Mouse (Mus musculus) limb, embryonic 11.5 days (tissue): ENCODE results near the gene Nme2. TPM values are rescaled to one million over a fixed set of nuclear protein-coding genes. Genes with fewer than 3 reads are reported as not detected.

Source experiments
- ATAC-seq: fragments of 200-750 bp; cut with Nextera tagmentation; 2 replicates; pipeline ENCODE4 v1.8.0; 2017; ENCODE audit warnings: low read depth; ENCODE audit not compliant: insufficient number of reproducible peaks, low FRiP score, low TSS enrichment
- DNase-seq: peaks from one replicate; pipeline ENCODE4 v3.0.0-alpha.2; 2015; ENCODE audit warnings: low spot score
- H3K27ac ChIP-seq: fragments of 300-500 bp; sonication (generic); replicated peaks from 2 replicates; pipeline ENCODE4 v1.5.1; 2014; ENCODE audit warnings: low read depth, mild to moderate bottlenecking, low read length
- H3K27me3 ChIP-seq: fragments of 300-500 bp; sonication (generic); 2 replicates; pipeline ENCODE4 v1.6.1; 2014; ENCODE audit warnings: mild to moderate bottlenecking, low read length, mixed read lengths; ENCODE audit not compliant: control insufficient read depth, insufficient read depth
- H3K36me3 ChIP-seq: fragments of 300-500 bp; sonication (generic); 2 replicates; pipeline ENCODE4 v1.6.1; 2014; ENCODE audit warnings: mild to moderate bottlenecking, low read length, moderate library complexity, mixed read lengths; ENCODE audit not compliant: control insufficient read depth, insufficient read depth
- H3K4me1 ChIP-seq: fragments of 300-500 bp; sonication (generic); 2 replicates; pipeline ENCODE4 v1.6.1; 2014; ENCODE audit warnings: low read length, mixed read lengths; ENCODE audit not compliant: control insufficient read depth, insufficient read depth
- H3K4me2 ChIP-seq: fragments of 300-500 bp; sonication (generic); 2 replicates; pipeline ENCODE4 v1.6.1; 2014; ENCODE audit warnings: low read depth, mild to moderate bottlenecking, moderate library complexity; ENCODE audit not compliant: severe bottlenecking
- H3K4me3 ChIP-seq: fragments of 300-500 bp; sonication (generic); 2 replicates; pipeline ENCODE4 v1.5.1; 2014; ENCODE audit warnings: low read depth, low read length
- H3K9ac ChIP-seq: fragments of 300-500 bp; sonication (generic); 2 replicates; pipeline ENCODE4 v1.6.1; 2014; ENCODE audit warnings: mild to moderate bottlenecking, low read length
- H3K9me3 ChIP-seq: fragments of 300-500 bp; sonication (generic); 2 replicates; pipeline ENCODE4 v1.6.1; 2016; ENCODE audit warnings: low read length; ENCODE audit not compliant: control insufficient read depth
- WGBS: fragments of 180-500 bp; shearing (Covaris S2); extraction: QIAGEN DNeasy Blood & Tissue Kit; methylation state at CpG from one replicate; pipeline ENCODE4 v1.1.7; 2014; 5-methylcytosine and 5-hydroxymethylcytosine counted together
- polyA plus RNA-seq: library from polyadenylated mRNA; unstranded; fragments of >200 nt; fragmentation: Nextera tagmentation; extraction: Ambion mirVana; gene quantifications from 2 replicates; pipeline ENCODE4 v1.2.1, GENCODE M21; 2014

Gene Nme2
- polyA plus RNA-seq, 1 experiment from 2014 or later: 214 TPM

DNA sequence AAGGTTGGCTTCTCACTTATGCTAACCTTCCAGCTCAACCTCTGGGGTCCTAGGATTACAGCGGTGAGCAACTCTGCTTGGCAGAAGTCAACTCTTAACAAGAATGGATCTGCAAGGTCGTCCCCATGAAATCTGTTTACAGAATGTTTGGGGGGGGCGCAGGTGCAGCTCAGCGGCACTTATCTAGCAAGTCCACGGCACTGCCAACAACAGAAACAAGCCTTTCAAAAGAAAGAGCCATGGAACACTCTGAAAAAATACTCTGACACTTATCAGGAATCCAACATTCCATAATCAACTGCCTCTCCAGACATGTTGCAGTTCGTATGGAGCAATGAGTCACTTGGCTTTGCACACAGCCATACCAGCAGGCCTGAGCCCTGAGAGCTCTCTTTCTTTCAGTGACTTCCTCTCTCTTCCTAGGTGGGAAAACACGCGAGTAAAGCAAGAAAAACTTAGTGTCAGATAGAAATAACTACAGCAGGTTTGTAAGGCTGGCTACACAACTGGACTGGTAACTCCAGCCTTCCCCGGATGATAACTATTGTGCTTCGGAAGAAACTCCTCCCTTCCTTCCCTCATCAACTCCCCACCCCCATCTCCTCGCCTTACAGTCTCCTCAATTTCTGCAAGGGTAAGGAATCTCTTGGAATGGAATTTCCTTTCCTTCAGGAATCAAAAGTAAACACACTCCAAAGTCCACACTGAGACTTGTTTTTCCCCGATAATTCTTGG, 32.4 kb upstream of the Nme2 start:
- Histone ChIP-seq H3K9ac (no peak overlapping the region), H3K4me2 (no peak overlapping the region), H3K36me3 (no peaks in the 10 kb centered on the region), H3K27ac (no peak overlapping the region), H3K4me1 (no peaks in the 10 kb centered on the region), H3K4me3 (no peak overlapping the region), H3K27me3 (no peaks in the 10 kb centered on the region), H3K9me3 (no peaks in the 10 kb centered on the region)
- DNase-seq: no peak
- WGBS: 65% methylated on average over 12 of the region's 12 CpGs
- no peak for ATAC-seq

DNA sequence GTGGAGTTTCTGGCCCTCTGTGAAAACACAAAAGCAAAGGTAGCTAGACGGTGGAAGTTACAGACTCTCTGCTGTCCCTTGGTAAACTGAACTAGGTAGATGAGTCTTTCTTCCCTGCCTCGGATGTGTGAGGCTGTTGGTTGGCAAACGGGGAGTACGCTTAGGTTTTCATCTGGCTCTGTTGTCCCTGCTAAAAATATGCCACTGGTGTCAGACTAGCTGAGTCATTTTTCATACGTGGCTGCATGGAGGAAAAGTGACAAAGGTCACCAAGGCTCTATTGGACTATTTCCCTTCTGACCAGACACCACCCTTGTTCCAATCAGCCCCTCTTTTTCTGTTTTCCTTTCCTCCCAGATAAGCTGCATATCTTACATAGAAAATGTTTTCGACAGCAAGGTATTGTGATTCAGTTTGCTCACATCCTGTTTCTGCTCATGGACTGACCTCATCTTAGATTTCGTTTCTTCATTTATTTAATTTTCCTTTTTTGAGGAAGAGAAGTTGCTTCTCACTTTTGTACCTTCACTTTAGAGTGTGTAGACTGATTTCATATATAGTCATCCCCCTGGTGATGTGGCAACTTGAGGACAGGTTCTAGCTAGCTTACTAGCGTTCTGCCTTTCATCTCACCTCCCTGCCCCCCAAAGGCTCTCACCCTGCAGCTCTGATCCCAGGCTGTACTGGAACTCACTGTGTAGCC, 31.7 kb upstream of the Nme2 start:
- no peak overlapping the region for H3K27ac ChIP-seq
- WGBS: 77% methylated on average over 8 of the region's 8 CpGs

DNA sequence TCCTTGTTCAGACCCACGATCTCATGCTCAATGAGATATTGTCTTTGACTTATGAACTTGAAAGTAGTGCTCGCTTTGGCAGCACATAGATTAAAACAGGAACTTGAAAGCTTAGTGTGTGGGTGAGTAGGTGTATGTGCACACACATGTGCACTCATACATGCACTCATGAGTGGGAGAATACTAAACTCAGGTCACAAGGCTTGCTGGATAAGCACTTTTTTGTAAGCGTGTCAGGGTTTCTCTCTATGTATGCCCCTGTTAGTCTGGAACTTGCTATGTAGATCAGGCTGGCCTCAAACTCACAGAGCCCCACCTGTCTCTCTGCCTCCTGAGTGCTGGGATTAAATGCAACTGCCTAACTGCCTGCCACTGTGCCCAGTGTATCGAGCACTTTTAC, 31.0 kb upstream of the Nme2 start:
- Histone ChIP-seq H3K4me2 (no peak overlapping the region), H3K27ac (no peak overlapping the region), H3K27me3 (no peaks in the 10 kb centered on the region), H3K36me3 (no peaks in the 10 kb centered on the region), H3K4me3 (no peak overlapping the region), H3K9me3 (no peaks in the 10 kb centered on the region), H3K4me1 (no peaks in the 10 kb centered on the region), H3K9ac (no peak overlapping the region)
- 87% methylated on average over 4 of the region's 4 CpGs for WGBS
- ATAC-seq: no peak
- no peak for DNase-seq

More for the DNA sequence above, 31.7 kb upstream of the Nme2 start:
- Histone ChIP-seq H3K9ac (no peak overlapping the region), H3K4me2 (no peak overlapping the region), H3K9me3 (no peaks in the 10 kb centered on the region), H3K27me3 (no peaks in the 10 kb centered on the region), H3K4me3 (no peak overlapping the region), H3K36me3 (no peaks in the 10 kb centered on the region), H3K4me1 (no peaks in the 10 kb centered on the region)
- no peak for DNase-seq
- no peak for ATAC-seq

DNA sequence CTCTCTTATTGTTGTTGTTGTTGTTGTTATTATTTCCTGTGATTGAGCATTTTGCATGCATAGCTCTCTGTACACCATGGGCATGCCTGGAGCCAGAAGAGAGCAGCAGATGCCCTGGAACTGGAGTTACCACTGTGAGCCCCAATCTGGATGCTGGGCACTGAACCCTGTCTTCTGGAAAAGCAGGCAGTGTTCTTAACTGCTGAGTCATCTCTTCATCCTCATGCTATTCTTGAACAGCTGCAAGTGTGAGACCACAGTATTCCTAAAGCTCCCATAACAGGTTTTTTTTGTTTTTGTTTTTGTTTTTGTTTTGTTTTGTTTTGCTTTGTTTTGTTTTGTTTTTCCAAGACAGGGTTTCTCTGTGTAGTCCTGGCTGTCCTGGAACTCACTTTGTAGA, 30.2 kb upstream of the Nme2 start:
- Histone ChIP-seq H3K27me3 (no peaks in the 10 kb centered on the region), H3K27ac (no peak overlapping the region), H3K4me3 (no peak overlapping the region), H3K4me2 (no peak overlapping the region), H3K36me3 (no peaks in the 10 kb centered on the region), H3K4me1 (no peaks in the 10 kb centered on the region), H3K9ac (no peak overlapping the region), H3K9me3 (no peaks in the 10 kb centered on the region)
- DNase-seq (no peak), ATAC-seq (no peak)

DNA sequence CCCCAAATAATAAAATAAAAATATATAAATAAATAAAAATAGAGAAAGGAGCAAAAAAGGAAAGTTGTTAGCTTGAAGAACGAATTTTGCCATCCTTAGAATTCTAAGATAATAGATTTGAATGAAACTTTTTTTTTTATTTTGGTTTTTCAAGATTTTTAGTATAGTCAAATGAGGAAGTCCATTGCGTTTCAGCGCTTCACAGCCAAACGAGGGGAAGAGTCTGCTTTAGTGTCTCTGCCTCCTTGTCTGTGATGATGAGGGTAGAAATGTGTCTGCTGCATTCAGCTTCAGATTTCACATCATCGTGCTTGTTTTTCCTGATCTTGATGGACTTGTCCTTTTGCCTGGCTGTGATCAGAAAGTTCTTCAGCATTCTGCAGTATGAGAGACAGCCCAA, 29.2 kb upstream of the Nme2 start:
- no peak overlapping the region for H3K9ac ChIP-seq
- H3K4me3 ChIP-seq: no peak overlapping the region
- H3K27ac ChIP-seq: no peak overlapping the region
- no peaks in the 10 kb centered on the region for H3K4me1 ChIP-seq
- ATAC-seq: no peak
- WGBS: 87% methylated on average over 5 of the region's 5 CpGs
- no peaks in the 10 kb centered on the region for H3K9me3 ChIP-seq
- H3K4me2 ChIP-seq: no peak overlapping the region
- H3K36me3 ChIP-seq: no peaks in the 10 kb centered on the region
- no peak for DNase-seq
- H3K27me3 ChIP-seq: no peaks in the 10 kb centered on the region

DNA sequence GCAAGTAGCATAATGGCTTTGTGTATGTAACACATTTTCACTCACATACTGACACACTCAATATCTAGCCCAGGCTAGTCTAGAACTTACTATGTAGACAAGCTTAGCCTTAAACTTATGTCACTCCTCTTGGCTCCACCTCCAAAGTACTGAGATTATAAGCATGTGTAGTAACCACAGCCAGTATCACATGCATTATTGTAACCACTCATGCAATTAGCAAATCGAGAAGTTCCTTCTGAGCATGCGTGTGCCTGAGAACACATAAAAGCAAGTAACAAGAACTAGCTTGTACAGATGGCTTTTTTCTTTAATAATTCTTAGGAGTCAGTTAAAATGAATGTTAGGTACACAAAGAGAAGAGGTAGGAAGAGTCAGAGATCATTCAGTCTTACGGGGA, 28.6 kb upstream of the Nme2 start:
- ATAC-seq (no peak), DNase-seq (no peak)
- H3K27me3 ChIP-seq: no peaks in the 10 kb centered on the region
- no peak overlapping the region for H3K27ac ChIP-seq
- no peaks in the 10 kb centered on the region for H3K36me3 ChIP-seq
- H3K4me2 ChIP-seq: no peak overlapping the region
- no peak overlapping the region for H3K9ac ChIP-seq
- no peak overlapping the region for H3K4me3 ChIP-seq
- 91% methylated on average over 3 of the region's 3 CpGs for WGBS
- no peaks in the 10 kb centered on the region for H3K4me1 ChIP-seq
- no peaks in the 10 kb centered on the region for H3K9me3 ChIP-seq

DNA sequence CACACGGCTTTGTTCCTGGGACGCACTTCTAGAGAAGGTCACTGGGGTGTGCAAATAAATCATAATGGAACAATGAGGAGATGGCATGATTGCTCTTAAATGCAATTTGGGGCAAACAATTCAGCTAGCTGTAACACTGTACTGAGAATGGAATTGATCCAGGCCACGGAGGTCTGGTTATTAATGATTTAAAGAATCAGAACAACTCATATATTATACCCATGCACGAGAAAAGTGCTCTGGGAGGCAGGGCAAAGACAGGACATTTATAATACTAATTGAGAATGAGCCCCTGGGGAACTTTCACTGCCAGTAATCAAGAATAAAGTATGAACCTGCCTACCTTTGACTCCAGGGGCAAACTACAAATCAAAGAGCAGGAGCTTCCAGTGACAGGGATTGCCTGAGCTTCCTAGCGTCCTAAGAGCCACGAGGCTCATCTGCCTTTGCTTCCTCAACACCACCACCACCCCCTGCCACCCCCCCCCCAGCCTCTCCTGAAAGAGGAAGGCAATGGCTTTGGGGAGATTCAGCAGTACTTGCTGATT, 23.5 kb upstream of the Nme2 start:
- Histone ChIP-seq H3K27ac (no peak overlapping the region), H3K9ac (no peak overlapping the region), H3K36me3 (no peaks in the 10 kb centered on the region), H3K4me3 (no peak overlapping the region), H3K4me1 (no peaks in the 10 kb centered on the region), H3K27me3 (no peaks in the 10 kb centered on the region), H3K9me3 (no peaks in the 10 kb centered on the region), H3K4me2 (no peak overlapping the region)
- WGBS: 32% methylated on average over 6 of the region's 6 CpGs
- DNase-seq (no peak), ATAC-seq (no peak)

DNA sequence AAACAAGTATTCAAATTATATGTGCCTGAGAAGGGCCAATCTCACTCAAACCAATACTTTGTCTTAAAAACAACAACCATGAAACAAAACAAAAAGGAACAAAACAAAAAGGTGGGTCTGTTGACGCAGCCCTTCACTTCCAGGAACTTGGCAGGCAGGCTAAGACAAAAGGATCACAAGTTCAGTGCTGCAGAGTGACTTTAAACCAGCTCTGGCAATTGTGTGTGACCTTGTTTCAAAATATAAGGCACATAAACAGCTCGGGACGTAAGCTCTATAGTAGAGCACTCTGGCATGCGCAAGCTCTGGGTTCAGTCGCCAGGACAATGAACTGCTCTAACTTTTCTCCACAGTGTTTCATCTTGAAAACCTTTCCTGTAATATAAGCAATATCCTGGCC, 16.9 kb upstream of the Nme2 start:
- ATAC-seq (no peak), DNase-seq (no peak)
- no peak overlapping the region for H3K4me2 ChIP-seq
- H3K27me3 ChIP-seq: no peaks in the 10 kb centered on the region
- H3K4me1 ChIP-seq: no peaks in the 10 kb centered on the region
- H3K36me3 ChIP-seq: no peaks in the 10 kb centered on the region
- H3K27ac ChIP-seq: no peak overlapping the region
- 94% methylated on average over 5 of the region's 5 CpGs for WGBS
- no peaks in the 10 kb centered on the region for H3K9me3 ChIP-seq
- H3K4me3 ChIP-seq: no peak overlapping the region
- no peak overlapping the region for H3K9ac ChIP-seq
